Mouse (Mus musculus): Measurements from ENCODE around the gene Fam213b.
A peak's percentile ranks its signal among the peaks of the same experiment; 100 is the strongest.

DNA sequence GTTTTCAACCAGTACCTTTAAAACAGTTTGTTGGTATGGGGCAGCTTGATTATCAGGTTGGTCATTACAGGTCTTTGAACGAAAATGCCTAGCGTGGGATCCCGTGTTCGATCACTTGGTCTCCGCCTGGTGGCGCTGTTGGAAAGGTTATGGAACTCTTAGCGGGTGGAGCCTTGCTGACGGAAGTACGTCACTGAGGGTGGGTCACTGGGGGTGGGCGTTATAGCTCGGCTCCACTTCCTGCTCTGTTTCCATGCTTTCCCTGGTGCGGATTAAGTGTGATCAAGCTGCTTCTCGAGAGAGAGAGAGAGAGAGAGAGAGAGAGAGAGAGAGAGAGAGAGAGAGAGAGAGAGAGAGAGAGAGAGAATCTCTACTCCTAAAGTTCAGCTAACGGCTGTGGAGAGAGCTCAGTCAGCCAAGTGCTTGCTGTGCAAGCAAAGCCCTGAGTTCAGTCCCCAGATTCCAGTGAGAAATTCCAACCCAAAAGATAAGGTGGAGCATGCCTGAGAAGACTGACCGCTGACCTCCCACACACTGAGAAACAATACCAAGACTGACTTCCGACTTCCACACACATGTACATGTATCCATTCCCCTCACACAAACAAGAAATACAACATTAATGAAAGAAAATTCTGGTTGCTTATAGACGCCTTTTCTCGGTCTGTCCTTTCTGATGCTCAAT lies 20.9 kb downstream of the Fam213b start:
- TF ChIP-seq CTCF (IDR thresholded peaks at IDR 0.05; ENCODE audit: low read depth) (peak; percentile 97), EP300 (IDR thresholded peaks at IDR 0.05; ENCODE audit: low read depth) (no peak)

Measured in liver, embryonic 14.5 days (tissue).